Mouse (Mus musculus) cortical plate, adult 2 months (tissue): ENCODE data around the gene Mafk.

Experiments used
- CTCF ChIP-seq: fragments of 200-500 bp; IDR thresholded peaks from 2 replicates; pipeline ENCODE4 v1.5.1; 2011; ENCODE audit warnings: mild to moderate bottlenecking, control low read depth, low read length; ENCODE audit not compliant: insufficient read depth; ENCODE audit errors: extremely low read depth
- POLR2A ChIP-seq: fragments of 200-500 bp; IDR thresholded peaks from 2 replicates; pipeline ENCODE4 v1.6.1; 2011; ENCODE audit warnings: mild to moderate bottlenecking, low read length, control low read depth; ENCODE audit not compliant: insufficient read depth; ENCODE audit errors: extremely low read depth

GRCm38 (mm10) chr5:139797473-139798167 lies 6.3 kb downstream of the Mafk start:
- TF ChIP-seq POLR2A (no peak), CTCF (no peak)
